Mouse (Mus musculus) cerebellum, adult 2 months (tissue): ENCODE results near the gene Cenpf. TPM values are rescaled to one million over a fixed set of nuclear protein-coding genes. Genes with fewer than 3 reads are reported as not detected.

Experiments used
- DNase-seq, 2 experiments: peaks; one replicate each; pipeline ENCODE4 v3.0.0; 2021
- H3K27ac ChIP-seq: fragments of 200-500 bp; 2 replicates; pipeline ENCODE4 v1.5.1; 2012; ENCODE audit warnings: low read length, control low read depth, inconsistent platforms; ENCODE audit not compliant: insufficient read depth
- H3K27me3 ChIP-seq: fragments of 200-500 bp; 2 replicates; pipeline ENCODE4 v1.6.1; 2012; ENCODE audit warnings: inconsistent platforms, mild to moderate bottlenecking, low read length, moderate library complexity; ENCODE audit not compliant: control insufficient read depth, insufficient read depth
- H3K4me1 ChIP-seq: fragments of 200-500 bp; 2 replicates; pipeline ENCODE4 v1.6.1; 2011; ENCODE audit warnings: low read length; ENCODE audit not compliant: control insufficient read depth, insufficient read depth
- H3K4me3 ChIP-seq: fragments of 200-500 bp; replicated peaks from 2 replicates; pipeline ENCODE3; 2011; ENCODE audit warnings: mild to moderate bottlenecking, low read depth, low read length, control low read depth; ENCODE audit not compliant: insufficient read depth
- CTCF ChIP-seq: fragments of 200-500 bp; IDR thresholded peaks from 2 replicates; pipeline ENCODE4 v1.5.1; 2011; ENCODE audit warnings: low read depth, mild to moderate bottlenecking, control low read depth, low read length, moderate library complexity, borderline replicate concordance; ENCODE audit not compliant: insufficient read depth
- POLR2A ChIP-seq: fragments of 200-500 bp; IDR thresholded peaks from 2 replicates; pipeline ENCODE4 v1.6.1; 2011; ENCODE audit warnings: low read length, control low read depth, borderline replicate concordance; ENCODE audit not compliant: insufficient read depth
- whole genome bisulfite sequencing: fragments of 180-500 bp; shearing (Covaris S2); methylation state at CpG from one replicate; pipeline ENCODE4 v1.1.7; 2018; 5-methylcytosine and 5-hydroxymethylcytosine counted together
- polyA plus RNA-seq: library from polyadenylated mRNA; depleted of rRNA; stranded (reverse); fragments of >200 nt; gene quantifications from 2 replicates; pipeline ENCODE4 v1.2.3, GENCODE M21; 2012

The Cenpf gene
- polyA plus RNA-seq, 1 experiment: 0.07 TPM

GRCm38 (mm10) chr1:189664873-189665144, 23.1 kb downstream of the Cenpf start:
- no peak overlapping the region for H3K4me3 ChIP-seq
- 96% methylated on average over 4 of the region's 4 CpGs for WGBS
- H3K4me1 ChIP-seq: peaks cover 16% of the 10 kb centered on the region; the same call in 1 of the 2 replicates
- DNase-seq: no peak
- H3K27ac ChIP-seq: no peak overlapping the region
- TF ChIP-seq POLR2A (no peak), CTCF (no peak)
- no peaks in the 10 kb centered on the region for H3K27me3 ChIP-seq

- H3K27me3 ChIP-seq: no peaks in the 10 kb centered on the region
- TF ChIP-seq CTCF: no peak
- no peak for TF ChIP-seq POLR2A
- WGBS: 81% methylated on average over 10 of the region's 10 CpGs
Measured at GRCm38 (mm10) chr1:189664061-189664872, 23.6 kb downstream of the Cenpf start.

GRCm38 (mm10) chr1:189663437-189663836, 24.4 kb downstream of the Cenpf start:
- Histone ChIP-seq H3K27me3 (no peaks in the 10 kb centered on the region), H3K27ac (no peak overlapping the region), H3K4me3 (no peak overlapping the region), H3K4me1 (peaks cover 16% of the 10 kb centered on the region; the same call in 1 of the 2 replicates)
- TF ChIP-seq CTCF (no peak), POLR2A (no peak)
- 4% methylated on average over 1 of the region's 1 CpGs for WGBS
- peak; percentile 52 to 86 for DNase-seq

More at GRCm38 (mm10) chr1:189664061-189664872, 23.6 kb downstream of the Cenpf start:
- Histone ChIP-seq H3K4me3 (no peak overlapping the region), H3K4me1 (peaks cover 16% of the 10 kb centered on the region; the same call in 1 of the 2 replicates), H3K27ac (no peak overlapping the region)
- DNase-seq: no peak

GRCm38 (mm10) chr1:189661856-189662255, 26.0 kb downstream of the Cenpf start:
- peak in 1 of 2 experiments; percentile 56 for DNase-seq
- H3K27me3 ChIP-seq: no peaks in the 10 kb centered on the region
- no peak overlapping the region for H3K27ac ChIP-seq
- H3K4me1 ChIP-seq: peaks cover 16% of the 10 kb centered on the region; the same call in 1 of the 2 replicates
- TF ChIP-seq CTCF: no peak
- no peak for TF ChIP-seq POLR2A
- H3K4me3 ChIP-seq: no peak overlapping the region

DNA sequence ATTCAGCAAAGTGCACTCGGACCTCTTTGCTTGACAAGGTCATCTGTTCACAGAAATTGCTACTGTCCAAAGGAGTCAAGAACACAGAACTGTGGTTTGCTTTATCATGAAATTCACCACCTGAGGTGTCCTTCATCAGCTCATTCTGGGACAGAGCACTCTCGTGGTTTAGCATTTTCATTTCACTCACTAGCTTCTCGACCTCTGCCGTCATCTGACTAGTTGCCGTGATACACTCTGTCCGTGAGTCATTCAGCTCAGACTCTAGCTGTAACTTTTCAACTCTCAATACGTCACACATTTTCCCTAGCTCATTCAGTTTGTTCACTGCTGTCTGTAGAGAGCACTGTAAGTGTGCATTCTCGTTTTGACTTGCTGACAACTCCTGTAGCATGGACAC, 30.5 kb downstream of the Cenpf start:
- Histone ChIP-seq H3K4me3 (no peak overlapping the region), H3K4me1 (no peaks in the 10 kb centered on the region), H3K27me3 (no peaks in the 10 kb centered on the region), H3K27ac (no peak overlapping the region)
- TF ChIP-seq CTCF (no peak), POLR2A (no peak)
- 90% methylated on average over 8 of the region's 8 CpGs for WGBS
- DNase-seq: no peak

DNA sequence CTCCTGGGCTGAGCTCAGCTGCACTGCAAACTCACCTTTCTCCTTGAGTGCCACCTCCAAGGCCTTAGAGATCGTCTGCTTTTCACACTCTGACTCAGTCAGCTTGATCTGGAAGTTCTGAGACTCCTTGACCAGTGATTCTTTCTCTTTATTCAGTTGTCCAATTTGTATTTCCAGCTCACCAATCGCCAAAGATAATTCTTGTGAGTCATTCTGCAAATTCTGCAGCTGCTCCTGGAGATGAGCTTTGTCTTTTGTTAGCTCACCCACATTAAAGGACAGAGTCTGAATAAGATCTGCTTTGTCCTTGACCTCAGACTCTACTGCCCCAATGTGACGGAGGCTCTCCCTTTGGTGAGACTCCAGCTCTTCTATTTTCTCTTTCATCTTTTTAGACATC, 34.1 kb downstream of the Cenpf start:
- Histone ChIP-seq H3K4me3 (no peak overlapping the region), H3K4me1 (no peaks in the 10 kb centered on the region), H3K27me3 (no peaks in the 10 kb centered on the region), H3K27ac (no peak overlapping the region)
- TF ChIP-seq CTCF (no peak), POLR2A (no peak)
- 94% methylated on average over 3 of the region's 3 CpGs for WGBS
- DNase-seq: no peak

DNA sequence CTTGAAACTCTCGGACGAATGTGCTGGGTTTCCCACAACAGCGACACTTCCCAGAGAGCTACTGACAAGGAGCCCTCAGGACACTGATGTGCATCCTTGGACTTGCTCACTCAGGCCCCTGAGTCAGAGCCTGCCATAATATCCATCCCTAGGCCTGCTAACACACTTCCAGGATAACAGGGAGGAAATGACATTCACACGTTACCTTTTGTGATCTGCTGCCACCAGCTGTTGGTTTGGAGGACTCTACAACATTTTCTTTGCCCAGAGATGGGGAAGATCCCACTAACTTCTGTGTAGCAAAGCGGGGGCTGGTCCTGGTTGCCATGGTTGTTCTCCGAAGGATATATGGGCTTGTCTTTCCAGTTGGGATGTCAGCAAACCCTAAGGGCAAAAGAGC, 41.3 kb downstream of the Cenpf start:
- no peaks in the 10 kb centered on the region for H3K4me1 ChIP-seq
- H3K4me3 ChIP-seq: no peak overlapping the region
- WGBS: 89% methylated on average over 6 of the region's 6 CpGs
- TF ChIP-seq POLR2A: no peak
- TF ChIP-seq CTCF: peak; percentile 3; the same call in 1 of the 2 replicates
- no peaks in the 10 kb centered on the region for H3K27me3 ChIP-seq
- no peak overlapping the region for H3K27ac ChIP-seq
- no peak for DNase-seq

- no peaks in the 10 kb centered on the region for H3K27me3 ChIP-seq
- no peak overlapping the region for H3K27ac ChIP-seq
- 81% methylated on average over 2 of the region's 2 CpGs for WGBS
- no peak overlapping the region for H3K4me3 ChIP-seq
- H3K4me1 ChIP-seq: no peaks in the 10 kb centered on the region
- TF ChIP-seq POLR2A (no peak), CTCF (no peak)
- DNase-seq: no peak
Measured at GRCm38 (mm10) chr1:189645371-189645770, 42.5 kb downstream of the Cenpf start.
